Mouse (Mus musculus): ENCODE measurements around the gene Them7.

Gene Them7

DNA sequence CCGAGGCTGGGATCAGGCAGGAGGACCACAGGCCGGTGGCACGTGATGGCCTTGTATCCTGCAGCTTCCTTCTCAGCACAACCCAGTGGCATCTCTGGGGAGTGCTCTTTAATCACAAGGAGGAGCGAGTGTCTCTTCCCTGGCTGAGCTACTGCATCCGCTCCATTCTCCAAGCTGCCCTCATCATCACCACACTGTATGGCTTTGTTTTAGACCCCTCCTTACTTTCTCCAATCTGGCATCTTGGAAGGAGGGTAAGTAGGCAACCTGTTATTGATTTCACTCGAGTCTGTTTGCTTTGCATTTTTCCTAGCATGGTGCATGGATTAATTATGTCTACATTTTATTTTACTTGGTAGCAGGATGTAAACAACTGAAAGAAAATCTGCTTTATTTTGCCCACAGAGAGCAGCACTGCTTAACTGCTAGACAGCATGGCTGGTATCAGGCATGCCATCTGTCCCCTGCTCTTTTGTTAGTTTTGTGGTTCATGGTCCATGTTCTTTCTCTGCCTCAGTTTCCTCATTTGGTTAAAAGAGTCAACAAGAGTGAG, 79.9 kb downstream of the Them7 start:
- DNase-seq (ENCODE audit: low read depth, low spot score): no peak

DNA sequence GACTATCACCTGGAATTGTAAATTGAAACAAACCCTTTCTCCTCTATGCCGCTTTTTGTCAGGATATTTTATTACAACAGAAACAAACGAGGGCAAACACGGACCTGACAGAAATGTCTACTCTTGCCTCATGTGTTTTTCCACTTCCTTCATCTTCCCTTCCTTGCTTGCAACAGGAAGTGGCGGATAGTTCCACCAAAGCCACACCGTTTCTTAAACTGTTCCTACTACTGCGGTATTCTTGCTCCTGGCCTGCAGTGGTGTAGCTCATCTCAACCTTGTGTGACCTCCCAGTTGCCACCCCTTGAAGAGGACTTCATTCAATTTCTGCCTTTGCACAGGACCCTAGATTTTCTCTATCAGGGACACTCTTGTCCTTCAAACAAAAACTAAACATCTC, 81.8 kb downstream of the Them7 start:
- no peak for DNase-seq (ENCODE audit: low read depth, low spot score)

DNA sequence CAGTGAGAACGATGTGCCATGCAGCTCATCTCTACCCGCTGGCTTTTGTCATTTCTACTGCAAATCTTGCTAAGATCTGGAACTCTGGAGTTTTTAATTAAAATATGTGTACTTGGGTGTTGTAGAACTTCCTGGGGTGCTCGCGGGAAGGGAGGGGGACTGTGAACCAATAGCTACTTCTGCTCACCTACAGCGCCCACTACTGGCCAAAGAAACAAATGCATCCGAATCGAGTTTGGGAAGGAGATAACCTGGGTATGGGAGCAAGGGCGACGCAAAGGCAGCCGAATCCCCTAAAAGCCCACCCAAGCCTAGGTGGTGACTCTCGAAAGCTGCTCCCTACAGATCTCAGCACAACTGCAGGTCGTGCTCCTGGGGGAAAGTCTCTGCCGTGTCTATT, 87.3 kb downstream of the Them7 start:
- no peak for DNase-seq (ENCODE audit: low read depth, low spot score)

DNA sequence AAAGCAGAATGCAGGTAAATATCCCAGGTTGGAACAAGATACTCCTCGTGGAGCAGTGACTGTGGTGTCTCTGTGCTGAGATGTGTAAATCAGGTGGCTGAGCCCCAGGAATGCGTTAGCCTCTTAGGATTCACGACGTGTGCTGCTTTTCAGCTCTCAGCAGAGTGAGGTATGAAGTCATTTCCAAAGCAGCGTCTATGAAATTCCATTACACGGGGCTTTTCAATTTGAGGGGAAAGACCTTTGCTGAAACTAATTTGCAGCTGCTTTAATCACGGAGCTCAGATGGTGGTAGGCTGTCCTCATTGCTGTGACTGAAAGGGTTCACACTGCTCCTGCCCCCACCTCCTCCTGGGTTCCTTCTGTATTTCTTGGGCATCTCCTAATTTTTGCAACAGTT, 87.9 kb downstream of the Them7 start:
- DNase-seq (ENCODE audit: low read depth, low spot score): no peak

DNA sequence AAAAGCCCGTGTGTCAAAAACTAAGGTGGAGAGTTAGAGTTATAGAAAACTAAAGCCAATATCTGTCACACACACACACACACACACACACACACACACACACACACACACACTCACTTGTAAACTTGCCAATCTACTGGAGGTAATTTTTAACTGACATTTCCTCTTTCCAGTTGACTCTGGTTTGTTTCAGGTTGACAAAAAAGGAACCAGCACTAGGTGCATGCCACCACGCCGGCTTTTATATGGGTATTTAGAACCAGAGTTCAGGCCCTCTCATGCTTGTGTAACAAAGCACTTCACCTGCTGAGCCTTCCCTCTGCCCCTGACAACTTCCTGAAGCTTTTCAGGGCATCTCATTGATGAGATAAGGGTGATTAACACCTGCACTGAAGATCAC, 89.0 kb downstream of the Them7 start:
- DNase-seq (ENCODE audit: low read depth, low spot score): no peak

DNA sequence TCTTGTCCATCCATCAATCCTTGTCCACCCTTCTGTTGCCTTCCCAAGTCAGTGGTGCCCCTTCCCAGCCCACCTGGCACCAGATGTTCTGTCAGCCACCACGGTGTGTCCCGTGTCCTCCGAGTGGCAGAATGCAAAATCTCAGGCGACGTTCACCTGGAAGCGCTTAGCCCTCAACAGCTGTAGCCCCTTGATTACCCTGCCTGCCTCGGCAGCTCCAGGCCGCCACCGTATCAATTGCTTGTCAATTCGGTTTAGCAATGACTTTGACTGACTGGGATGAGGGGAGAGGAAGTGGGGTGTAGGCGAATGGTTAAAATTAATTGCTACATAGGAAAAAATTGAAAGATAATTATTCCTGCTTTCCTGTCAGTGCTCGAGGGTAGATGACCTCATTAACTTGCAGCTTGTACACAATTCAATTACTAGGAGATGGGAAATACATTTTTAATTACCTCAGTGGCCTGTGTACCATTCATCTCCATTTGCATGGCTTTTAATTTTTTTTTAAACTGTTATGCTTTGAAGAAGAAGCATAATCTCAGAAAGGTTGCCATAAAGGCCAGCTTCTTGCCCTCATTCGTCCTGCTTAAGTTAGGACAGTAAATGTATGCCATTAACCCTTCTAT, 93.5 kb downstream of the Them7 start:
- DNase-seq (ENCODE audit: low read depth, low spot score): no peak

DNA sequence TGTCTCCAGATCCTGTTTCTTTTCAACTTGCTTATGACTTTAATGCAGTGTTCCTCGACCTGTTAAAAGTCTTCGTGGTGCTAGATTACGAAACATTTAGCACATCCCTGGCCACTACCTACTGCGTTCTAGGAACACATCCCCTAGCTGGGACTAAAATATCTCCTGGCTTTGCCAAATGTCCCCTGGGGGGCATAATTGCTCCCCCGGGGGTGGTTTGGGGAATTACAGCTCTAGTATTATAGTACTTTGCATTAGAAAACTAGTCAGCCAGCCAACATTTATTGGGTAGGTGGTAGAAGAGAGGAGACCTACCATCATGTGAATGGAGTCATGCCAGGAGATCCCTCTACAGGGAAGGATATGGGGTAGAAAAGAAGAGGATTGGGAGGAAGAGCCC, 101.9 kb downstream of the Them7 start:
- no peak for DNase-seq (ENCODE audit: low read depth, low spot score)

DNA sequence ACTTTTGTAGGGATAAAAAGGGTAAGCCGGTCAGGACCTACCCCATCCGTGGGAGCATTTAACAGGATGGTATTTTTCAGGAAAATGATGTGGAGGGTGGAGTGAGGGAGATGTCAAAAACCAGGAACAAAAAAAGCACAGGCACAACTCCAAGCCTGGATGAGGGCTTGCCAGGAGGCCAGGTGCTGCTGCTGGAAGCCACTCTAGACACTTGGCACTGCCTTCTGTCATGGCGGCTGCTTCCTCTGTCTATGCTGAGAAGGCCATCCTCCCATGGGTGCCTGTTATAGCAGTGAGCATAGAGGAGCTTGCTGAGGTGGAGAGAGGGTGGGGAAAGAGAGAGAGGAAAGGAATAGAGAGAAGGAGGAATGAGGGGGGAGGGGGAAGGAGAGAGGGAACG, 105.9 kb downstream of the Them7 start:
- DNase-seq (ENCODE audit: low read depth, low spot score): no peak

DNA sequence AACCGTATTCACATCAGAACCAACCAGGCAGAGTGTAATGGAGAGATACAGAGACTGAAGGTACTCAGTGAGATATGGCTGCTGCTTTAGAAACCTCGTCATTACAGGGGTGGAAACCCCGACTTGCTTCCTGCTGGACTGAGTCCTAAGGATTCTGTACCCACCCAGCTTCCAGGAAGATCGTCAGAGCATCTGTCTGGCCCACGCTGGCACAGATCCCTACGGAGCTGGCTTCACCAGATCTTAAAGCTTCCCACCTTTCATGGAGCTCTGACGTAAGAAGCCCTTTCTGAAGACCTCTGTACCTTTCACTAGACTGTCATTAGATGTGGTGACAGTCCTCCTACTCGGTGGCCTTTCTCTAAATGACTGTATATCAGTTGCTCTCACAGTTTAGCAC, 109.0 kb downstream of the Them7 start:
- no peak for DNase-seq (ENCODE audit: low read depth, low spot score)

DNA sequence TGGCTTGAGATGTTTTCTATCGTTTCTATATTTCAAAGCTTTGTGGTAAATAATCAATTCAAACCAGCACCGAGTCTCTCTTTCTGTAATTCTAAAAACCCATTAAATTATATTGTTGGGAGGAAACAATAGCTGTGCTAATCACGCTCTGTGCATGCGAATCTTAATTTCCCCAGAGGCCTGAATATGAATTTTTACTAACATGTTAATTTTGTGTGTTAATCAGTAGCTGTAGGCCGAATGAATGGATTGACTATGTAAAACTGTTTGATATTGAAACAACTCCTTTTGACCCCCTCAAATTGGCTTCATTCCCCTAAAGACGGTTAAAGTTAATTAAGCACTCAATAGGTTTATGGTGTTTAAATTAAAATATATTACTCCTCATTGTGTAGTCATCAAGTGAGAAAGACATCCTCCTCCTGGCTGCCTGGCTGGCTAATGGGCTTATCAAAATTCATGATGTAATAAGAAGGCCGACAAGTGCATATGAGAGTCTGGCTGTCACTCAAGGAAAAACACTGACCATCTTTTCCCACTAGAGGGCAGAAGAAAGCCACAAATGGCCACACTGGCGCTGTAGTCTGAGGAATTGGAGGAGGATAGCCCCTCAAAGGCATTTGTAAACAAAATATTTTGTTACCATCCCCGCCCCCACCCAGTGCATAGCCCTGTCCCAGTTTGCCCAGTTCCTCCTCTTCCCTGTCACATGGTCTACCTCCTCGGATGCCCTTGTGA, 110.0 kb downstream of the Them7 start:
- DNase-seq (ENCODE audit: low read depth, low spot score): peak; percentile 84

DNA sequence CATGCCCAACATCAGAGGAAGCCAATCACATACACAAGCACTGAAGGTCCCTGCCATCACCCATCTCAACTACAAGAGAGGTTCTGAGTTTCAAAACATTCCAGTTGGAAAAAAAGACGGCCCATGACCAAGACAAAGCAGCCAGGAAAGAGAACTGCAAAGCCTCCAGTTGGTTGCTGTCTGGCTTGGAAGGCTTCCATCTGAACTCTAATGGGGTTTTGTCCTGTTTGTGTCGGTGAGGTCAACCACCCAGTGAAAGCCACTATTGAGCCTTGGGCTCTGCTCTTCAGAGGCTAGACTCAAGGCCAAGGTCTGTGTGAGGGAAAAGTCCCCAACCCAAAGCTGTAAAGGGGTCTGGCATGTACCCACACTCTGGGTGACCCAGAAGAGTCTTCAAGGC, 111.5 kb downstream of the Them7 start:
- DNase-seq (ENCODE audit: low read depth, low spot score): no peak

DNA sequence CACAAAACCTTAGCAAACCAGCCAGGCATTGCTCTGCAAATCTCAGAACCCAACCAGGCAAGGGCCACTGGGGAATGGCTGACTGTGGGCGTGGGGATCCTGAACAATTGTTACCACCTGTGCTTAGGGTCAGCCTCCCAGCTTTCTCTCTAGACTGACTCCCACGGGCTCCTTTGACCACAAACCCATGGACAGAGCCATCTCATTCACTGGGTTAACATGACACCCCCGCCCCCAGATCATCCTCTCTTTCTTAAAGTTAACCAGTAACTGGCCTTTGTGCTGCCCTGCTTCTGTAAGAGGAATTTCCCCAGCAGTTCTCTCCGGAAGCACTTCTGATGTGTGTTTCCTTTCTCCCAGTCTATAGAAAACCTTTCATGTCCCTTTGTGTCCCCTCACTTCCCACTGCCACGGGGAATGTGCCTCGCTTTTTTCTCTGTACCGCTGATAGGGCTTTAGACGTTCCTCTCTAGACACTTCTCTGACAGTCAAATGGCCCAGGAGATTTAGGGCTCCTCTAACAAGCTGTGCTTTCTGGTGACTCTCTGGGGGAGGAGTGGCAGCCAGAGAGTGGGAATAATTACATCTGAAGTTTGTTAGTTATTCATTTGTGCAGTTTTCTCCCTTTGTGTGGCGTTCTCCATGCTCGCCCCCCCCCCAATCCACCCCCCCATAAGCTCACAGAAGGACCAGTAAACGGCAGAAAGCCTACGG, 112.4 kb downstream of the Them7 start:
- DNase-seq (ENCODE audit: low read depth, low spot score): no peak

DNA sequence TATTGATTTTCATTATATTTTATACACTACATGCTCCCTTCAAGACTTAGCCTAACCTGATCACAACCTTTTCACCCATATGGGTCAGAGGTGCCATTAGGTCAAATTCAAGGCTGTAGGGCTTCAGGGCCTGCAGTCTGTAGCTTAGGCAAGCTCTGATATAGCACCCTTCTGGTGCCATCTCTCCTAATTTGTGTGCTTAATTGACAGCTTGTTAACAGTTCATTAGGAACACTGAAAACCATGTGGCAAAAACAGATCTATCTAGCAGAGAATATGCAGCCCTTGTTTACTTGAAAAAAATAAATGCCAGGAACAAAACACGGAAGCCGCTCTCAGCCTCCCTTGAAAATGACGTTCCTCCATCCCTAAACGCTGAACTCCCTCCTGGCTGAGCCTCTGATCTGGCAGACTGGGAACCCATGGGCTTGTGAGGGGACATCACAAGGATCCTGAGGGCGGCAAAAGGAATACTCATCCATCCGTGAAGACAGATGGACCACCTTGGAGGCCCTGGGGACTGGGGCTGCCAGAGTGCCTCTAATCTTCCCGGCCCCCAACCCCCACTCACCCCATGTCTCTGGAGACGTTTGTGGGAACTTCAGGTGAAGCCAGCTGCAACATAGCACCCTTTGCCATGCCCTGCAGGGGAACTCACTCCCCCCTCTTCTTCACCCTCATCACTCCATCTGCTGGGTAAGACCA, 113.2 kb downstream of the Them7 start:
- no peak for DNase-seq (ENCODE audit: low read depth, low spot score)

DNA sequence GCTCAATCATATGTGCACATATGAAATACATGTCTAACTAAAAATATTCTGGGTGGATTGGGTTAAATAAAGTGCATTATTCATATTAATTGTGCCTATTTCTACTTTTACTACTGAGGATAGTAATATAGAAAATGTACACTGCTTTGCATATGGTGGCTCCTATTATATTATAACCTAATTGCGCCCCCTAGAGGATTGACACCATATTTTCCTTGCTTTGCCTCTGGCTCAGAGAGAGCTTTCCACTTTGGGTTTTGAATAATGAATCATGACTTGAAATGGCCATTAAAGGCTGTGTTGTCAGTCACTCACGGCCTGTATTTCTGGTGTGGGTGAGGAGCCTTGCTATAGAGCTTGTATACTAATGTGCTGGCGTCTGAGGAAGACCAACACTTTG, 115.9 kb downstream of the Them7 start:
- DNase-seq (ENCODE audit: low read depth, low spot score): no peak

DNA sequence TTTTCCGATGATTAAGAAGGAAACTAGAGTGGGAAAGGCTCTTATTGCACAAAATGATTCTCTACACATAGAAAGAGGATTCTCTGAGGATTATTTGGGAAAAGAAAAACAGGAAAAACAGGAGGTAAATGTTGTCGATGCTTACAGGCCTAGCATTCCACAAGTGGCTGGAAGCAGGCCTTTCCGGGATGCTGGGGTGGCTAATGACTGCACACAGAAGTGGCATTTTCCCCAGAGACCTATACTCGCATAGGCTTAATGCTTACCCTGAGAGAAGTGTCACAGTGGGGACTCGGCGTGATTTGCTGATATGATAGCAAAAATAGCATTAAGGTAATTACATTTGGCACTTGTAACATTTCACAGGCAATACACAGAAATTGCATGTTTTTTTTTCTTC, 124.8 kb downstream of the Them7 start:
- DNase-seq (ENCODE audit: low read depth, low spot score): no peak

DNA sequence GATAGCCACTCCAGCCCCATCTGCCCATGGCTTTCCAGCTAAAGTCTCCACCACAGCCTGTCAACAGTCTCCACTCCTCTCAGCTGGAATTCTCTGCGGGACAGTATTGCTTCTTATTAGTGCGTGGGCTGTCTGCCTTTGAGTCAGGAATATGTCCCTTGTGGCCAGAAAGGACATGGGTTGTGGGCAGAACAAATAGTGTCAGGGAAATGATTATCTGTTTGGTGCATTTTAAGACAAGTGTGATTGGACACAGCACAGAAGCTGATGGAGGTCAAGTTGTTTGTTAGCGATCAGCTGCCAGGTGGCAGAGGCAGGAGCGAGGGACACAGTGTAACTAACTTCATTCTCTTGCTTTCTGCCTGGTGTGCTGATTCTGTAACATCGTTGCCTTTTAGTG, 132.7 kb downstream of the Them7 start:
- no peak for DNase-seq (ENCODE audit: low read depth, low spot score)

DNA sequence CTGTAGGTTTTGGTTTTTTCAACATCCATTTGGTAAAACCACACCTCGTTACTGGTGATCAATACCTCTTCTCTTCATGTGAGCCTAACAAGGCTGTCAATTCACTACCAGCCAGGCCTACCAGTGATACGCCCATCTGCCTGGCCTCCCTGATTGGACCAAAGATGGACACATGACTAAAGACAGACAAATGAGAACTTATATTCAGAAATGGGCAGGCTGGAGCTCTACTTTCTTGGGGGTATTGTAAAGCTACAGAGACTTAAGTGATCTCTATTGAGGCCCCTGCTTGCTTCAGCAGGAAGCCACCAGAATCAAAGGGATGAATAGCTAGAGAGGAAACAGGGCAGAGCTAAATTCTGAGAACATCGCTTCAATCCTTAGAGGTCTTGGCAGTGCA, 133.9 kb downstream of the Them7 start:
- no peak for DNase-seq (ENCODE audit: low read depth, low spot score)

DNA sequence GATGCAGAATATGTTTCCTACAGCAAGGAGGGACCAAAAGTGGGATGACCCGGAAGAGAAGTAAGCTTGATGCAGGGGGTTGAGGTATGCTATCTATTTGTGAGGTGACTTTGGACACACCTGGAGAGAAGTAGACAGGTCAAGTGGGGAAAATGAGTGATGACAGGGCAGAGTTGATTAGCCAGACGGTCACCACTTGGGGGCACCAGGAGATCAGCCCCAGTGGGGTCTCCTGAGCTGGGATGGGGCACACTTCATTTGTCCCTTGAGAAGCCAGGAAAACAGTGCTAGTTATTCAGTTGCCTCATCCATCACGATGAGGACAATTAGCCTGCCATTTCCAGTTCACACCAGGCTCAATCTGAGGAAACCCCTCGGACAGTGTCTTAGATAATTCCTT, 143.5 kb downstream of the Them7 start:
- no peak for DNase-seq (ENCODE audit: low read depth, low spot score)

DNA sequence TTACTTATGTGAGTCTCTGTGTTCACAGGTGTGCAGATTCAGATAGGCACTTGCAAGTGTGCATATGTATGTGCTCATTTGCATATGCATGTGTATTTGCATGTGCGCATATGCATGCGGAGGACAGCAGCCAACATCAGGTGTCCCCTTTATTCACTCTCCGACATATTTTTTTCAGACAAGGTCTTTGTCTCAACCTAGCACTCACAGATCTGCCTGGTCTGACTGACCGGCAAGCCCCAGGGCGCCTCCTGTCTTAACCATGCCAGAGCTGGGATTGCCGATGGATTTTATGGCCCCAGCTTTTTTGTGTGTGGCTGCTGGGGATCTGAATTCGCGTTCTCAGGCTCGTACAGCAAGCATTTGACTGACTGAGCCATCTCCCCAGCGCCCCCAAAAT, 146.1 kb downstream of the Them7 start:
- DNase-seq (ENCODE audit: low read depth, low spot score): no peak

DNA sequence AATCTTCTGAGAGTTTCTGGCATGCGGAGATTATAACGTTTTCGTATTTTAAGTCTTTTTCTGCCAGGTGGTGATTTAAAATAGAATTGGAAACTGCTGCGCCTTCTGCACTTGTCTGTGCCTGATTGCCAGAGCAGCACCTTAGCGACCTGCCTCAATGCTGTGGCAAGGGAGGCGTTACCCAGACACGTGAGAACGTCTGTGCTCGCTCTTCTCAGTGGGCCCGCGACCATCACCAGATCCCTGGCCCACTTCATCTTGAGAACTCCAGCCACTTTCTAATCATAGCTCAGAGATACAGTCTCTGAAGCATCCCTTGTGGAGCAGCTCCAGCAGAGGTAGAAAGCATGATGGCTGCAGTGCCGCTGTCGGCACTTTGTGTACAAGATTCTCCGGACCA, 146.6 kb downstream of the Them7 start:
- DNase-seq (ENCODE audit: low read depth, low spot score): no peak

DNA sequence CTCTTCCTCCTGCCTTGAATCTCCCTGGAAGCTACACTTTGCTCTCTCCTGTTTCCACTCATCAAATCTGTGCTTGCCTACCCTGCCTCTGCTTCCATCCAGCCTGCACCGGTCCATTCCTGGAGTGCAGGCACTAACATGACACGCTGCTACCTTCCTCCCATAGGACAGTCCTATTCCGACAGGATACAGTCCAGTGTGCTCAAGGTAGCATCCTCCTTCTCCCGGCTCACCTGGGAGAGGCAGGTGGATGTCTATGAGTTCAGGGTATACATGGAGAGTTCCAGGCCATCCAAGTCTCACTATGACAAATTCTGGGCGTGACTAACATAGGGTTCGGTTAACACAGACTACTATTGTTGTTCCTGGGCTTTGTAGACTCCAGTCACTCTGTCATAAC, 148.0 kb downstream of the Them7 start:
- no peak for DNase-seq (ENCODE audit: low read depth, low spot score)

DNA sequence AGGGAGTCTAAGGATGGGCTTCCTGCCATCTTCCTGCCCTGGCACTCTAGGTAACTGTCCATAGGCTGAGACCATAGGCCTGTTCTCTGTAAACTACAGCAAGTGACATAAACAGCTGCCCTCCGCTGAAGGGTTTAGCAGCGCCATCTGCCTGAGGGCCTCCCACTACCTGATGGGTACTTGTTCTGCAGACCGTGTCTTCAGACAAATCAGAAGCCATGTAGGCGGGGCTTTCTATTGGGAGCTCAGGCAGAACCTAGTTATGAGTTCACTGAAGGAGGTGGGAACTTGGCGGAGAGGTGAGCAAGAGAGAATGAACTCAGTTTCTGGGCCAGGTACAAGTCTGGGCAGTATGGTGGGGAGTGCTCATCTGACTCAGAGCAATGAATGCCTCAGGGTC, 148.6 kb downstream of the Them7 start:
- no peak for DNase-seq (ENCODE audit: low read depth, low spot score)

Measured in retina, postnatal 7 days (tissue).